Mouse (Mus musculus): ENCODE results near the gene Zfp213. TPM values are rescaled to one million over a fixed set of nuclear protein-coding genes. Genes with fewer than 3 reads are reported as not detected.

Zfp213 gene
- total and polyA plus RNA-seq, 3 experiments: 3.0 to 3.8 TPM; not detected in 1

- TF ChIP-seq TAL1 (IDR thresholded peaks at IDR 0.05; ENCODE audit: low read length) (no peak), ELF1 (IDR thresholded peaks at IDR 0.05; ENCODE audit: low read depth, low read length) (no peak), EP300 (IDR thresholded peaks at IDR 0.05; ENCODE audit: low read depth in 1 of 2, low read length in 2 of 2) (no peak), SIN3A (IDR thresholded peaks at IDR 0.05; ENCODE audit: low read length) (no peak), ZNF384 (IDR thresholded peaks at IDR 0.05; ENCODE audit: low read depth, low read length) (no peak), RCOR1 (IDR thresholded peaks at IDR 0.05; ENCODE audit: low read depth, low read length) (no peak), MAZ (IDR thresholded peaks at IDR 0.05; ENCODE audit: low read depth, low read length) (no peak), MAX (IDR thresholded peaks at IDR 0.05; ENCODE audit: low read length) (no peak), POLR2AphosphoS2 (IDR thresholded peaks at IDR 0.05; ENCODE audit: low read length) (no peak)
- Histone ChIP-seq H3K9ac (ENCODE audit: control insufficient read depth, low read depth, low read length, poor library complexity, severe bottlenecking) (no peak overlapping the region), H3K4me1 (ENCODE audit: control insufficient read depth in 1 of 2, insufficient read depth in 2 of 2, low read length in 2 of 2) (peaks cover 0 to 3% of the 10 kb centered on the region in 2 experiments; a peak in 2 of 4 replicates), H3K27ac (ENCODE audit: control insufficient read depth, low read depth, low read length) (no peak overlapping the region), H3K9me3 (replicated peaks; ENCODE audit: insufficient read depth, low read length) (no peaks in the 10 kb centered on the region), H3K27me3 (ENCODE audit: control insufficient read depth in 1 of 2, insufficient read depth in 2 of 2, low read length in 2 of 2) (no peaks in the 10 kb centered on the region), H3K4me3 (ENCODE audit: control insufficient read depth in 1 of 2, insufficient read depth in 1 of 2, low read depth in 2 of 2, low read length in 2 of 2) (no peak overlapping the region), H3K79me2 (ENCODE audit: control insufficient read depth, insufficient read depth, low read length, poor library complexity) (no peaks in the 10 kb centered on the region), H3K36me3 (ENCODE audit: control insufficient read depth in 1 of 2, insufficient read depth in 2 of 2, low read length in 2 of 2) (peaks cover 0 to 2% of the 10 kb centered on the region in 2 experiments; a peak in 2 of 4 replicates)
- no peak for DNase-seq (ENCODE audit: low read depth, low spot score)
These were observed 41.2 kb upstream of the Zfp213 start for GRCm38 (mm10) chr17:23605220-23605619.

GRCm38 (mm10) chr17:23604394-23604793, 40.4 kb upstream of the Zfp213 start:
- H3K9ac ChIP-seq (ENCODE audit: control insufficient read depth, low read depth, low read length, poor library complexity, severe bottlenecking): no peak overlapping the region

GRCm38 (mm10) chr17:23603542-23603941, 39.5 kb upstream of the Zfp213 start:
- H3K27me3 ChIP-seq (ENCODE audit: control insufficient read depth in 1 of 2, insufficient read depth in 2 of 2, low read length in 2 of 2): no peaks in the 10 kb centered on the region
- H3K4me3 ChIP-seq (ENCODE audit: control insufficient read depth in 1 of 2, insufficient read depth in 1 of 2, low read depth in 2 of 2, low read length in 2 of 2): no peak overlapping the region
- no peaks in the 10 kb centered on the region; the same call in 1 of the 2 replicates for H3K79me2 ChIP-seq (ENCODE audit: control insufficient read depth, insufficient read depth, low read length, poor library complexity)
- peaks cover 0 to 8% of the 10 kb centered on the region in 2 experiments; a peak in 2 of 4 replicates for H3K4me1 ChIP-seq (ENCODE audit: control insufficient read depth in 1 of 2, insufficient read depth in 2 of 2, low read length in 2 of 2)
- no peak overlapping the region for H3K27ac ChIP-seq (ENCODE audit: control insufficient read depth, low read depth, low read length)
- H3K9ac ChIP-seq (ENCODE audit: control insufficient read depth, low read depth, low read length, poor library complexity, severe bottlenecking): no peak overlapping the region
- DNase-seq (ENCODE audit: low read depth, low spot score): peak; percentile 57
- no peaks in the 10 kb centered on the region for H3K9me3 ChIP-seq (replicated peaks; ENCODE audit: insufficient read depth, low read length)
- peaks cover 0 to 5% of the 10 kb centered on the region in 2 experiments; a peak in 2 of 4 replicates for H3K36me3 ChIP-seq (ENCODE audit: control insufficient read depth in 1 of 2, insufficient read depth in 2 of 2, low read length in 2 of 2)
- TF ChIP-seq ETS1 (IDR thresholded peaks at IDR 0.05; ENCODE audit: low read depth, low read length) (no peak), POLR2AphosphoS5 (IDR thresholded peaks at IDR 0.05; ENCODE audit: borderline replicate concordance, low read depth, low read length) (no peak), TAL1 (IDR thresholded peaks at IDR 0.05; ENCODE audit: low read length) (no peak), CHD1 (IDR thresholded peaks at IDR 0.05; ENCODE audit: low read depth, low read length) (no peak), MYB (IDR thresholded peaks at IDR 0.05; ENCODE audit: low read depth, low read length) (no peak), ELF1 (IDR thresholded peaks at IDR 0.05; ENCODE audit: low read depth, low read length) (no peak), ZKSCAN1 (IDR thresholded peaks at IDR 0.05; ENCODE audit: low read depth, low read length) (no peak), KAT2A (conservative IDR thresholded peaks at IDR 0.05; ENCODE audit: low read depth, low read length) (no peak), USF1 (IDR thresholded peaks at IDR 0.05; ENCODE audit: low read depth, low read length) (no peak), MXI1 (IDR thresholded peaks at IDR 0.05; ENCODE audit: low read depth, low read length) (no peak), HCFC1 (IDR thresholded peaks at IDR 0.05; ENCODE audit: low read depth, low read length) (no peak), MAX (IDR thresholded peaks at IDR 0.05; ENCODE audit: low read length) (no peak), SMC3 (IDR thresholded peaks at IDR 0.05; ENCODE audit: low read depth, low read length) (peak; percentile 55), ZC3H11A (IDR thresholded peaks at IDR 0.05; ENCODE audit: low read depth, low read length) (peak; percentile 45; the same call in 1 of the 2 replicates), TCF12 (IDR thresholded peaks at IDR 0.05; ENCODE audit: low read depth, low read length) (no peak), BHLHE40 (IDR thresholded peaks at IDR 0.05; ENCODE audit: borderline replicate concordance, low read depth, low read length) (0 out of 2 replicates have a peak, but pooled peaks have one; percentile 16), MAZ (IDR thresholded peaks at IDR 0.05; ENCODE audit: low read depth, low read length) (no peak), ZMIZ1 (IDR thresholded peaks at IDR 0.05; ENCODE audit: low read depth, low read length) (no peak), GABPA (IDR thresholded peaks at IDR 0.05; ENCODE audit: low read depth, low read length) (no peak), POLR2A (IDR thresholded peaks at IDR 0.05; ENCODE audit: control insufficient read depth in 1 of 2, insufficient read depth in 1 of 2, low read depth in 1 of 2, low read length in 2 of 2, poor library complexity in 1 of 2) (no peak)

More at GRCm38 (mm10) chr17:23604394-23604793, 40.4 kb upstream of the Zfp213 start:
- Histone ChIP-seq H3K27ac (ENCODE audit: control insufficient read depth, low read depth, low read length) (no peak overlapping the region), H3K4me1 (ENCODE audit: control insufficient read depth in 1 of 2, insufficient read depth in 2 of 2, low read length in 2 of 2) (peaks cover 0 to 7% of the 10 kb centered on the region in 2 experiments; a peak in 2 of 4 replicates), H3K4me3 (ENCODE audit: control insufficient read depth in 1 of 2, insufficient read depth in 1 of 2, low read depth in 2 of 2, low read length in 2 of 2) (no peak overlapping the region), H3K79me2 (ENCODE audit: control insufficient read depth, insufficient read depth, low read length, poor library complexity) (no peaks in the 10 kb centered on the region; the same call in 1 of the 2 replicates), H3K36me3 (ENCODE audit: control insufficient read depth in 1 of 2, insufficient read depth in 2 of 2, low read length in 2 of 2) (peaks cover 0 to 5% of the 10 kb centered on the region in 2 experiments; a peak in 2 of 4 replicates), H3K27me3 (ENCODE audit: control insufficient read depth in 1 of 2, insufficient read depth in 2 of 2, low read length in 2 of 2) (no peaks in the 10 kb centered on the region), H3K9me3 (replicated peaks; ENCODE audit: insufficient read depth, low read length) (no peaks in the 10 kb centered on the region)
- DNase-seq (ENCODE audit: low read depth, low spot score): peak; percentile 33
- peak in 2 of 3 experiments; percentile 42; a peak in 4 of 6 replicates for TF ChIP-seq CTCF (IDR thresholded peaks at IDR 0.05 in 2 of 3, conservative IDR thresholded peaks at IDR 0.05 in 1 of 3; ENCODE audit: control insufficient read depth in 1 of 3, insufficient read depth in 1 of 3, low read depth in 2 of 3, low read length in 3 of 3, poor library complexity in 1 of 3, severe bottlenecking in 1 of 3)
- TF ChIP-seq KAT2A (conservative IDR thresholded peaks at IDR 0.05; ENCODE audit: low read depth, low read length): no peak

Measured in MEL (cell line).